Mouse (Mus musculus) B cell, adult 62 days (primary cell): Measurements from ENCODE around the gene Myo1h. TPM values are rescaled to one million over a fixed set of nuclear protein-coding genes. Genes with fewer than 3 reads are reported as not detected.

Experiments used
- total RNA-seq: library from RNA; stranded (reverse); gene quantifications from 4 replicates; pipeline ENCODE4 v1.2.4, GENCODE M21; 2023

Gene Myo1h
- total RNA-seq = 23.2 to 27.8 TPM (median 25.0 TPM) in 4 replicates

GRCm38 (mm10) chr5:114288874-114289273 lies at the start of gene Myo1h:
Myo1h (plus strand) TSS chr5:114289166.

GRCm38 (mm10) chr5:114273693-114274402 lies 15.1 kb upstream of the Myo1h start, which contains the start of gene Foxn4:
Foxn4 (minus strand) TSS chr5:114273807.

GRCm38 (mm10) chr5:114380209-114381012 lies 91.4 kb downstream of the Myo1h start, which contains the start of the genes Kctd10 and Ube3b:
Kctd10 (minus strand) TSS chr5:114380508.
Ube3b (plus strand) TSS chr5:114380607.

Other genes starting within 250 kb of the Myo1h start
- 19.5 to 25.6 TPM (median 21.8 TPM) in 4 replicates for gene Usp30, start 223.7 kb upstream of the Myo1h start, total RNA-seq
- not detected in 4 replicates for gene Svop, start 197.6 kb upstream of the Myo1h start, total RNA-seq
- 6.2 to 10.9 TPM (median 8.1 TPM) in 4 replicates for gene Alkbh2, start 160.9 kb upstream of the Myo1h start, total RNA-seq
- 21.4 to 27.1 TPM (median 22.6 TPM) in 4 replicates for gene Ung, start 158.8 kb upstream of the Myo1h start, total RNA-seq
- 2.9 to 5.2 TPM (median 4.7 TPM) in 4 replicates for gene Acacb, start 142.6 kb upstream of the Myo1h start, total RNA-seq
- not detected in 4 replicates for gene Foxn4, start 15.4 kb upstream of the Myo1h start, total RNA-seq
- 72.8 to 82.9 TPM (median 79.2 TPM) in 4 replicates for gene Kctd10, start 91.3 kb downstream of the Myo1h start, total RNA-seq
- gene Ube3b, start 91.4 kb downstream of the Myo1h start, total RNA-seq = 53.2 to 67.7 TPM (median 56.7 TPM) in 4 replicates
- gene Mmab, start 154.9 kb downstream of the Myo1h start, total RNA-seq = 7.1 to 9.7 TPM (median 7.9 TPM) in 4 replicates
- gene Mvk, start 155.1 kb downstream of the Myo1h start, total RNA-seq = 7.4 to 12.0 TPM (median 10.3 TPM) in 4 replicates